ENCODE assay signal across 28 mouse cellular contexts in genomic region chr9:69588846-69589245, GRCm38 (mm10).
"Had no signal": no experiment of that assay in that cellular context is flagged by ENCODE, and none has a peak within 500 bp of the region (broad histone marks: within the 10 kb centered on the region; RNA-seq: fewer than 3 reads in every experiment).

No protein-coding gene starts in this region.

- ATAC-seq: forebrain, embryonic 13.5 days; forebrain, embryonic 14.5 days; forebrain, embryonic 15.5 days; forebrain, embryonic 16.5 days; forebrain, postnatal 0 days had no signal

- H3K27me3 ChIP-seq: embryonic facial prominence, embryonic 12.5 days; embryonic facial prominence, embryonic 13.5 days; embryonic facial prominence, embryonic 15.5 days had no signal

- H3K27ac ChIP-seq: embryonic facial prominence, embryonic 10.5 days; embryonic facial prominence, embryonic 12.5 days; embryonic facial prominence, embryonic 13.5 days; embryonic facial prominence, embryonic 15.5 days; forebrain, embryonic 10.5 days; forebrain, embryonic 12.5 days; forebrain, embryonic 13.5 days; forebrain, embryonic 15.5 days; gastrocnemius, adult 2 months had no signal

- H3K4me1 ChIP-seq: embryonic facial prominence, embryonic 10.5 days; embryonic facial prominence, embryonic 12.5 days; embryonic facial prominence, embryonic 15.5 days had no signal

- H3K36me3 ChIP-seq: embryonic facial prominence, embryonic 10.5 days; embryonic facial prominence, embryonic 12.5 days; embryonic facial prominence, embryonic 13.5 days; embryonic facial prominence, embryonic 15.5 days; forebrain, embryonic 10.5 days; forebrain, embryonic 12.5 days; forebrain, embryonic 15.5 days had no signal

- DNase-seq: cerebellum, adult 18-20 months; cerebellum, adult 2 months; cerebellum, adult 8-10 months; cerebellum, adult 9-10 months; cerebellum, adult 9-11 months; cerebellum, postnatal 10 days; cerebellum, postnatal 14 days; cerebellum, postnatal 25 days; cerebellum, postnatal 36 days; embryo, embryonic 11 days; forebrain, postnatal 0 days; gastrocnemius, adult 2 months; gastrocnemius, postnatal 10 days; gastrocnemius, postnatal 14 days; gastrocnemius, postnatal 25 days; gastrocnemius, postnatal 36 days; heart, adult 18-20 months had no signal

- H3K4me3 ChIP-seq: embryonic facial prominence, embryonic 10.5 days; embryonic facial prominence, embryonic 12.5 days; embryonic facial prominence, embryonic 13.5 days; embryonic facial prominence, embryonic 15.5 days; erythroblast, embryonic 14.5 days; forebrain, embryonic 10.5 days; forebrain, embryonic 12.5 days; forebrain, embryonic 13.5 days; forebrain, embryonic 15.5 days; gastrocnemius, adult 2 months had no signal

- H3K9me3 ChIP-seq: embryonic facial prominence, embryonic 10.5 days; embryonic facial prominence, embryonic 12.5 days; embryonic facial prominence, embryonic 13.5 days; embryonic facial prominence, embryonic 15.5 days; forebrain, embryonic 10.5 days; forebrain, embryonic 12.5 days; forebrain, embryonic 13.5 days; forebrain, embryonic 15.5 days had no signal

- H3K9ac ChIP-seq: embryonic facial prominence, embryonic 12.5 days; embryonic facial prominence, embryonic 13.5 days; embryonic facial prominence, embryonic 15.5 days; forebrain, embryonic 12.5 days; forebrain, embryonic 13.5 days; forebrain, embryonic 15.5 days; forebrain, postnatal 0 days had no signal

- H3K4me2 ChIP-seq: embryonic facial prominence, embryonic 12.5 days; embryonic facial prominence, embryonic 13.5 days; embryonic facial prominence, embryonic 15.5 days; forebrain, embryonic 12.5 days; forebrain, embryonic 13.5 days; forebrain, embryonic 15.5 days had no signal
